Mouse (Mus musculus) lung, embryonic 16.5 days (tissue): Measurements from ENCODE around the gene Lias. TPM values are rescaled to one million over a fixed set of nuclear protein-coding genes. Genes with fewer than 3 reads are reported as not detected.

Experiments used
- ATAC-seq: fragments of 200-750 bp; cut with Nextera tagmentation; 2 replicates; pipeline ENCODE4 v1.8.0; 2017; ENCODE audit warnings: low read depth, mild to moderate bottlenecking, moderate library complexity
- H3K27ac ChIP-seq: fragments of 300-500 bp; sonication (generic); 2 replicates; pipeline ENCODE4 v1.5.1; 2014; ENCODE audit warnings: mild to moderate bottlenecking, control low read depth, low read length
- H3K27me3 ChIP-seq: fragments of 300-500 bp; sonication (generic); 2 replicates; pipeline ENCODE4 v1.6.1; 2014; ENCODE audit warnings: low read depth, low read length, mixed read lengths; ENCODE audit not compliant: control insufficient read depth, insufficient read depth
- H3K36me3 ChIP-seq: fragments of 300-500 bp; sonication (generic); 2 replicates; pipeline ENCODE4 v1.6.1; 2014; ENCODE audit warnings: low read length; ENCODE audit not compliant: control insufficient read depth, insufficient read depth
- H3K4me1 ChIP-seq: fragments of 300-500 bp; sonication (generic); replicated peaks from 2 replicates; pipeline ENCODE4 v1.6.1; 2014; ENCODE audit warnings: low read length, mixed read lengths; ENCODE audit not compliant: control insufficient read depth, insufficient read depth
- H3K4me2 ChIP-seq: fragments of 300-500 bp; sonication (generic); 2 replicates; pipeline ENCODE4 v1.6.1; 2014; ENCODE audit warnings: low read depth, low read length, control low read depth
- H3K4me3 ChIP-seq: fragments of 300-500 bp; sonication (generic); 2 replicates; pipeline ENCODE4 v1.5.1; 2014; ENCODE audit warnings: mild to moderate bottlenecking, low read length, control low read depth
- H3K9ac ChIP-seq: fragments of 300-500 bp; sonication (generic); 2 replicates; pipeline ENCODE4 v1.6.1; 2014; ENCODE audit warnings: low read length, control low read depth
- H3K9me3 ChIP-seq: fragments of 300-500 bp; sonication (generic); 2 replicates; pipeline ENCODE4 v1.6.1; 2016; ENCODE audit warnings: low read length; ENCODE audit not compliant: control insufficient read depth
- WGBS: fragments of 180-500 bp; shearing (Covaris S2); extraction: QIAGEN DNeasy Blood & Tissue Kit; methylation state at CpG from one replicate; pipeline ENCODE4 v1.1.7; 2014; 5-methylcytosine and 5-hydroxymethylcytosine counted together
- polyA plus RNA-seq: library from polyadenylated mRNA; unstranded; fragments of >200 nt; fragmentation: Nextera tagmentation; extraction: Ambion mirVana; gene quantifications from 2 replicates; pipeline ENCODE4 v1.2.1, GENCODE M21; 2015

Lias gene
- 55.7 TPM in 2 replicates for polyA plus RNA-seq

- peak; percentile 98 for ATAC-seq
- Histone ChIP-seq H3K9me3 (no peaks in the 10 kb centered on the region), H3K4me1 (peaks cover 8% of the 10 kb centered on the region), H3K36me3 (peaks cover 24% of the 10 kb centered on the region), H3K27me3 (no peaks in the 10 kb centered on the region), H3K4me3 (peak within 1 kb of the TSS; percentile 98), H3K27ac (peak within 1 kb of the TSS; percentile 88), H3K9ac (peak within 1 kb of the TSS; percentile 100), H3K4me2 (peak within 1 kb of the TSS; percentile 85)
- WGBS, result under 1% methylated on average over 83 of the region's 83 CpGs
Measured at GRCm38 (mm10) chr5:65390648-65391644, at the start of gene Lias, which contains the start of gene Rpl9. Gene Lias (plus strand): TSS chr5:65391497. Gene Rpl9 (minus strand): TSS chr5:65391444.

DNA sequence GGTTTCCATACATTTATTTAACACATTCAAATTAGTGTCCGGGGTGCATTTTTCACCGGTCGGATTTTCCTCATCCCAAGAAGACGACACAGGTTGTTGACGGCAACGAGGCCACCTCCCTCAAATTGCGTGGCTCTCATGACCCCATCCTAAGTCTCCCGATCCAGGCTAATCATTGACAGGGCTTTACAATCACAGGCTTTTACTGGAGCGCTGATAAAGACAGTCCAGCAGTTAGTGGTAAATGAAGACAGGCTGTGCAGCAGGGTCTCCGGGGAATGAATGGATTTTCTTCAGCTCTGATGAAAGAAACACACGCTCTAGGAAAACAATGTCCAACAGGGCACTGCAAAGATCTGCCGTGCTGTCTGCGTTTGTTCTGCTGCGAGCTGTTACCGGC, 43.1 kb upstream of the Lias start, which contains the start of gene Klb:
Klb (plus strand) TSS at position 147 of the 400 bp plus-strand sequence.
- Histone ChIP-seq H3K27ac (no peak within 1 kb of the TSS), H3K4me3 (0 out of 2 replicates have a peak within 1 kb of the TSS, but pooled peaks have one; percentile 22), H3K36me3 (no peaks in the 10 kb centered on the region), H3K9ac (peak within 1 kb of the TSS; percentile 17; the same call in 1 of the 2 replicates), H3K9me3 (no peaks in the 10 kb centered on the region), H3K27me3 (no peaks in the 10 kb centered on the region), H3K4me1 (no peaks in the 10 kb centered on the region), H3K4me2 (peak within 1 kb of the TSS; percentile 42)
- ATAC-seq, result no peak
- 47% methylated on average over 15 of the region's 15 CpGs for WGBS

DNA sequence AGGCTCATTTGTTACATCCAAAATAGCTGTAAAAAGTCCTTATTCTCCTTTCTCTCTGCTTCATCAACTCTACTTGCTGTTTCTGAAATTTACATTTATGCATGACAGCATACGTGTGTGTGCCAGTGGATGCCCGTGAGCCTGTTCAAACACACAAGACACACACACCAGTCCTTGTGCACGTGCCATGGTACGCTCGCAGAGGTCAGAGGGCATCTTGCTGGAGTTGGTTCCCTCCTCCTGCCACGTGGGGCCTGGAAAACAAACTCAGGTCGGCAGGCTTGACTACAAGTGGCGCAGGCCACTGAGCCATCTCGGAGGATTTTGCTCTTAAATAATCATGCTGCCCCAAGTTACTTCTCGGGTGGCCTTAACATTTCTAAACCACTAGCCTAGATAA, 40.8 kb upstream of the Lias start:
- no peak overlapping the region for H3K4me2 ChIP-seq
- no peak overlapping the region for H3K9ac ChIP-seq
- H3K4me1 ChIP-seq, result no peaks in the 10 kb centered on the region
- H3K27me3 ChIP-seq, result no peaks in the 10 kb centered on the region
- no peak overlapping the region for H3K27ac ChIP-seq
- ATAC-seq, result no peak
- 48% methylated on average over 10 of the region's 10 CpGs for WGBS
- H3K36me3 ChIP-seq, result no peaks in the 10 kb centered on the region
- no peak overlapping the region for H3K4me3 ChIP-seq
- peaks cover 4% of the 10 kb centered on the region for H3K9me3 ChIP-seq

GRCm38 (mm10) chr5:65354097-65354496, 37.2 kb upstream of the Lias start:
- Histone ChIP-seq H3K27me3 (no peaks in the 10 kb centered on the region), H3K4me2 (no peak overlapping the region), H3K4me3 (no peak overlapping the region), H3K9ac (no peak overlapping the region), H3K9me3 (peaks cover 4% of the 10 kb centered on the region), H3K4me1 (no peaks in the 10 kb centered on the region), H3K36me3 (no peaks in the 10 kb centered on the region), H3K27ac (no peak overlapping the region)
- WGBS, result 57% methylated on average over 3 of the region's 3 CpGs
- no peak for ATAC-seq

GRCm38 (mm10) chr5:65354985-65355384, 36.3 kb upstream of the Lias start:
- Histone ChIP-seq H3K9me3 (peaks cover 4% of the 10 kb centered on the region), H3K4me2 (no peak overlapping the region), H3K9ac (no peak overlapping the region), H3K36me3 (no peaks in the 10 kb centered on the region), H3K4me1 (no peaks in the 10 kb centered on the region), H3K27ac (no peak overlapping the region), H3K4me3 (no peak overlapping the region), H3K27me3 (no peaks in the 10 kb centered on the region)
- WGBS, result 68% methylated on average over 5 of the region's 5 CpGs
- ATAC-seq, result no peak

- Histone ChIP-seq H3K36me3 (no peaks in the 10 kb centered on the region), H3K4me2 (no peak overlapping the region), H3K27me3 (no peaks in the 10 kb centered on the region), H3K27ac (no peak overlapping the region), H3K4me1 (no peaks in the 10 kb centered on the region), H3K9me3 (peaks cover 4% of the 10 kb centered on the region), H3K9ac (no peak overlapping the region), H3K4me3 (no peak overlapping the region)
- WGBS, result 67% methylated on average over 6 of the region's 6 CpGs
- no peak for ATAC-seq
Measured at GRCm38 (mm10) chr5:65356851-65357250, 34.4 kb upstream of the Lias start.

- no peaks in the 10 kb centered on the region for H3K4me1 ChIP-seq
- H3K9me3 ChIP-seq, result peaks cover 4% of the 10 kb centered on the region
- no peak overlapping the region for H3K4me2 ChIP-seq
- no peak for ATAC-seq
- H3K27me3 ChIP-seq, result no peaks in the 10 kb centered on the region
- no peaks in the 10 kb centered on the region for H3K36me3 ChIP-seq
- no peak overlapping the region for H3K4me3 ChIP-seq
- H3K9ac ChIP-seq, result no peak overlapping the region
- no peak overlapping the region for H3K27ac ChIP-seq
- 74% methylated on average over 3 of the region's 3 CpGs for WGBS
Measured at GRCm38 (mm10) chr5:65357771-65358170, 33.5 kb upstream of the Lias start.

GRCm38 (mm10) chr5:65367837-65368236, 23.5 kb upstream of the Lias start:
- Histone ChIP-seq H3K9me3 (no peaks in the 10 kb centered on the region), H3K4me1 (no peaks in the 10 kb centered on the region), H3K27ac (no peak overlapping the region), H3K36me3 (no peaks in the 10 kb centered on the region), H3K27me3 (no peaks in the 10 kb centered on the region), H3K4me3 (no peak overlapping the region), H3K4me2 (no peak overlapping the region), H3K9ac (no peak overlapping the region)
- ATAC-seq, result no peak
- 59% methylated on average over 11 of the region's 11 CpGs for WGBS

DNA sequence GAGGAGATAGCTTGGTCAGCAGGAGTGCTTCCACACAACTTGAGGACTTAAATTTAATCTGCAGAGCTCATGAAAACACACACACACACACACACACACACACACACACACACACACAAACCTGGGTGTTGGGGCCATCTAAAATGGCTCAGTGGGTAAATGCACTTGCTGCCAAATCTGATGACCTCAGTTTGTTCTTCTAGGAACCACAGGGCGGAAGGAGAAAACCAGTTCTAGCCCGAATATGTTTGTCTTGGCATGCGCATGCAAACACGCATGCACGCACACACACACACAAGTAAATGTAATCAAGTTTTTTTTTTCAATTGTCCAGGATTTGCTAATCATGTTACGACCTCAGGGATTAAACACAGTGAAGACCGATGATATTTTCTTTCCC, 19.7 kb upstream of the Lias start:
- Histone ChIP-seq H3K4me3 (no peak overlapping the region), H3K4me1 (no peaks in the 10 kb centered on the region), H3K9ac (no peak overlapping the region), H3K27me3 (no peaks in the 10 kb centered on the region), H3K27ac (no peak overlapping the region), H3K36me3 (no peaks in the 10 kb centered on the region), H3K4me2 (no peak overlapping the region), H3K9me3 (no peaks in the 10 kb centered on the region)
- ATAC-seq, result no peak
- WGBS, result 93% methylated on average over 7 of the region's 7 CpGs
